Mouse (Mus musculus) urinary bladder, postnatal 4 days (tissue): ENCODE results near the gene Pacrg.

ENCODE experiments used
- DNase-seq, 2 experiments: peaks; one replicate each; pipeline ENCODE4 v3.0.0; 2021 to 2022; ENCODE audit warnings: low spot score in 2 of 2

Gene Pacrg

GRCm38 (mm10) chr17:10624699-10625424, 215.2 kb downstream of the Pacrg start:
- no peak for DNase-seq

GRCm38 (mm10) chr17:10620621-10621020, 219.5 kb downstream of the Pacrg start:
- no peak for DNase-seq

GRCm38 (mm10) chr17:10619881-10620280, 220.2 kb downstream of the Pacrg start:
- DNase-seq: no peak

GRCm38 (mm10) chr17:10617656-10618055, 222.5 kb downstream of the Pacrg start:
- DNase-seq: no peak

GRCm38 (mm10) chr17:10615611-10616010, 224.5 kb downstream of the Pacrg start:
- DNase-seq: no peak

GRCm38 (mm10) chr17:10614696-10615095, 225.4 kb downstream of the Pacrg start:
- no peak for DNase-seq

GRCm38 (mm10) chr17:10611626-10612025, 228.5 kb downstream of the Pacrg start:
- no peak for DNase-seq

GRCm38 (mm10) chr17:10608146-10608545, 232.0 kb downstream of the Pacrg start:
- DNase-seq: no peak

- DNase-seq: no peak
Measured at GRCm38 (mm10) chr17:10606090-10606489, 234.0 kb downstream of the Pacrg start.

GRCm38 (mm10) chr17:10597741-10598140, 242.4 kb downstream of the Pacrg start:
- no peak for DNase-seq

- DNase-seq: no peak
Measured at GRCm38 (mm10) chr17:10589604-10590003, 250.5 kb downstream of the Pacrg start.

GRCm38 (mm10) chr17:10588922-10589400, 251.2 kb downstream of the Pacrg start:
- no peak for DNase-seq

- no peak for DNase-seq
Measured at GRCm38 (mm10) chr17:10583301-10583700, 256.8 kb downstream of the Pacrg start.

GRCm38 (mm10) chr17:10575306-10575705, 264.8 kb downstream of the Pacrg start:
- DNase-seq: no peak

GRCm38 (mm10) chr17:10572436-10572835, 267.7 kb downstream of the Pacrg start:
- no peak for DNase-seq

- DNase-seq: no peak
Measured at GRCm38 (mm10) chr17:10569270-10569669, 270.8 kb downstream of the Pacrg start.

- DNase-seq: no peak
Measured at GRCm38 (mm10) chr17:10567411-10567810, 272.7 kb downstream of the Pacrg start.

- DNase-seq: no peak
Measured at GRCm38 (mm10) chr17:10564191-10564590, 275.9 kb downstream of the Pacrg start.

GRCm38 (mm10) chr17:10562871-10563270, 277.2 kb downstream of the Pacrg start:
- DNase-seq: no peak

- DNase-seq: no peak
Measured at GRCm38 (mm10) chr17:10560053-10560452, 280.1 kb downstream of the Pacrg start.

GRCm38 (mm10) chr17:10558671-10559070, 281.4 kb downstream of the Pacrg start:
- DNase-seq: no peak

GRCm38 (mm10) chr17:10552295-10553056, 287.6 kb downstream of the Pacrg start:
- DNase-seq: no peak
